Mouse (Mus musculus): Measurements from ENCODE around the gene Sema3b. TPM values are rescaled to one million over a fixed set of nuclear protein-coding genes. Genes with fewer than 3 reads are reported as not detected.
A peak's percentile ranks its signal among the peaks of the same experiment; 100 is the strongest.
"Not testable (repeated sequence)": the region's sequence is repeated elsewhere in the genome, so short reads cannot be mapped to it uniquely, and the experiment has no call there.

Sema3b gene
- polyA plus RNA-seq, 1 experiment from 2014 or later: 37.1 TPM

DNA sequence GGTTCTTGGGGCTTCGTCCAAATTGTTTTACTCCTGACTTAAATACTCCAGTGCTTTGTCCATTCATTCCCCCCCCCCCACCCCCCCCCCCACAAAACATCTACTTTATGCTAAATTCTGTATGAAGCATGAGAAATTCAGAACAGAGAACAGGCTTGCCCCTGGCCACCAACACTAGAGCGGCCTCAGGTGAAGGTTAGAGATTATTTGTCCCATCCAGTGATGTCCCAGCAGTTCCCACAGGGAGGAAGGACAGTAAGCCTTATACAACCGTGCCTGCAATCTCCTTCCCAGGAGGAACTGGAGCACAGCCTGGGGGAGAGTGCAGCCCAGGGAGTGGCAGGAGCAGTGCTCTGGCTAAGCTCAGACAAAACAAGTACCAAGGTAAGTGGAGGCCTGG lies 30.4 kb downstream of the Sema3b start, which contains the start of gene Naa80:
TSS of gene Naa80 (plus strand) at position 301 of the 400 bp plus-strand sequence.
- Histone ChIP-seq H3K4me1 (replicated peaks; ENCODE audit: control insufficient read depth, insufficient read depth, low read length) (0 out of 2 replicates have a peak, but pooled peaks cover 5% of the 10 kb centered on the region), H3K27me3 (replicated peaks; ENCODE audit: control insufficient read depth, insufficient read depth, low read length) (no peaks in the 10 kb centered on the region), H3K36me3 (ENCODE audit: control insufficient read depth, insufficient read depth) (peaks cover 13% of the 10 kb centered on the region), H3K4me2 (replicated peaks; ENCODE audit: low read depth) (peak within 1 kb of the TSS; percentile 91; the same call in 1 of the 2 replicates), H3K9me3 (ENCODE audit: control insufficient read depth) (no peaks in the 10 kb centered on the region), H3K4me3 (ENCODE audit: low read depth, low read length) (no peak within 1 kb of the TSS), H3K27ac (ENCODE audit: low read depth, low read length) (no peak within 1 kb of the TSS; the same call in 1 of the 2 replicates), H3K9ac (ENCODE audit: low read depth, low read length) (no peak within 1 kb of the TSS)
- no peak for TF ChIP-seq CTCF (IDR thresholded peaks at IDR 0.05; ENCODE audit: low read depth)
- no peak for ATAC-seq
- 72% methylated on average over 3 of the region's 3 CpGs for WGBS

DNA sequence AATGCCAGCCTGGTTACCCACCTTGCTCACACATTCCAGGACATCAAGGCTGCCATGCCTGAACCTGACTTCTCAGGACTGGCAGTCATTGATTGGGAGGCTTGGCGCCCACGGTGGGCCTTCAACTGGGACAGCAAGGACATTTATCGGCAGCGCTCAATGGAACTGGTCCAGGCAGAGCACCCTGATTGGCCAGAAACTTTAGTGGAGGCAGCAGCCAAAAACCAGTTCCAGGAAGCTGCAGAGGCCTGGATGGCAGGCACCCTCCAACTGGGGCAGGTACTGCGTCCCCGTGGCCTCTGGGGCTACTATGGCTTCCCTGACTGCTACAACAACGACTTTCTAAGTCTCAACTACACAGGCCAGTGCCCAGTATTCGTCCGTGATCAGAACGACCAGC lies 31.2 kb downstream of the Sema3b start:
- no peak for TF ChIP-seq CTCF (IDR thresholded peaks at IDR 0.05; ENCODE audit: low read depth)
- no peak for ATAC-seq
- Histone ChIP-seq H3K4me2 (replicated peaks; ENCODE audit: low read depth) (no peak overlapping the region; the same call in 1 of the 2 replicates), H3K27me3 (replicated peaks; ENCODE audit: control insufficient read depth, insufficient read depth, low read length) (no peaks in the 10 kb centered on the region), H3K9me3 (ENCODE audit: control insufficient read depth) (no peaks in the 10 kb centered on the region), H3K9ac (ENCODE audit: low read depth, low read length) (no peak overlapping the region), H3K36me3 (ENCODE audit: control insufficient read depth, insufficient read depth) (peaks cover 10% of the 10 kb centered on the region; the same call in 1 of the 2 replicates), H3K4me1 (replicated peaks; ENCODE audit: control insufficient read depth, insufficient read depth, low read length) (0 out of 2 replicates have a peak, but pooled peaks cover 5% of the 10 kb centered on the region), H3K4me3 (ENCODE audit: low read depth, low read length) (no peak overlapping the region), H3K27ac (ENCODE audit: low read depth, low read length) (no peak overlapping the region; the same call in 1 of the 2 replicates)
- WGBS: 90% methylated on average over 10 of the region's 10 CpGs

DNA sequence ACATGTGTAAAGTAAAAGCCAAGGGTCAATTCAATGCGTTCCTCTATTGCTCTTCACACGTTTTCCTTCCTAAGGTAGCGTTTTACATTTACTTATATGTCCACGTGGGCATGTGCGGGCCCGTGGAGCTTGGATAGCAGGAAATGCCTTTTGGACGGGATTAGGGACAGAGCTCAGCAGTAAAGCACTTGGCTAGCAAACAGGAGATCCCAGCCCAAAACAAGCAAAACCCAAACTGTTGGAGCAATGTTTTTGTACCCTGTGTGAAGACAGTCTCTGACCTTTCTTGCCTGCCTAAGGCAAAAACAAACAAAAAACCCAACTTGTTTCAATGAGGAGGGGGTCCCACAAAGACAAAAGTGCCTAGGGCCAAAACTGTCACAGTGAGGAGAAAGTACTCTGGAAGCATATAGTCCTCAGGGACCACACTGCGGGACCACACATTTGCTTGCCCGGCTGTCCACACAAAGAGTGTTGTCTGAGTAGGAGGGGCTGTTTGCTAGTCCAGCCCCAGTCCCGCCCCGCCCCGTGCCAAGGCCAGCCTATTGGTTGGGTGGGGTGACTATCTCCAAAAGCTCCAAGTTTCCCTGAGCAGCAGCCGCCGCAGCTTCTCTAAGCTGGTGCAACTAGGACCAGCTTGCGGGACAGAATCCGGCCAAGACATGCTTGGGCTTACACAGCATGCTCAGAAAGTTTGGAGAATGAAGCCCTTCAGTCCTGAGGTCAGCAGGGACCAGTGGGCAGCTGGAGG lies 32.5 kb downstream of the Sema3b start, which contains the start of gene Hyal1:
TSS of gene Hyal1 (plus strand) at position 571 of the 751 bp plus-strand sequence.
- ATAC-seq: peak; percentile 52
- Histone ChIP-seq H3K9me3 (ENCODE audit: control insufficient read depth) (no peaks in the 10 kb centered on the region), H3K4me3 (ENCODE audit: low read depth, low read length) (peak within 1 kb of the TSS; percentile 31), H3K36me3 (ENCODE audit: control insufficient read depth, insufficient read depth) (peaks cover 19% of the 10 kb centered on the region; the same call in 1 of the 2 replicates), H3K9ac (ENCODE audit: low read depth, low read length) (peak within 1 kb of the TSS; percentile 8; the same call in 1 of the 2 replicates), H3K27ac (ENCODE audit: low read depth, low read length) (peak within 1 kb of the TSS; percentile 55), H3K27me3 (replicated peaks; ENCODE audit: control insufficient read depth, insufficient read depth, low read length) (no peaks in the 10 kb centered on the region), H3K4me2 (replicated peaks; ENCODE audit: low read depth) (peak within 1 kb of the TSS; percentile 59), H3K4me1 (replicated peaks; ENCODE audit: control insufficient read depth, insufficient read depth, low read length) (peaks cover 9% of the 10 kb centered on the region)
- 9% methylated on average over 16 of the region's 16 CpGs for WGBS
- TF ChIP-seq CTCF (IDR thresholded peaks at IDR 0.05; ENCODE audit: low read depth): no peak

DNA sequence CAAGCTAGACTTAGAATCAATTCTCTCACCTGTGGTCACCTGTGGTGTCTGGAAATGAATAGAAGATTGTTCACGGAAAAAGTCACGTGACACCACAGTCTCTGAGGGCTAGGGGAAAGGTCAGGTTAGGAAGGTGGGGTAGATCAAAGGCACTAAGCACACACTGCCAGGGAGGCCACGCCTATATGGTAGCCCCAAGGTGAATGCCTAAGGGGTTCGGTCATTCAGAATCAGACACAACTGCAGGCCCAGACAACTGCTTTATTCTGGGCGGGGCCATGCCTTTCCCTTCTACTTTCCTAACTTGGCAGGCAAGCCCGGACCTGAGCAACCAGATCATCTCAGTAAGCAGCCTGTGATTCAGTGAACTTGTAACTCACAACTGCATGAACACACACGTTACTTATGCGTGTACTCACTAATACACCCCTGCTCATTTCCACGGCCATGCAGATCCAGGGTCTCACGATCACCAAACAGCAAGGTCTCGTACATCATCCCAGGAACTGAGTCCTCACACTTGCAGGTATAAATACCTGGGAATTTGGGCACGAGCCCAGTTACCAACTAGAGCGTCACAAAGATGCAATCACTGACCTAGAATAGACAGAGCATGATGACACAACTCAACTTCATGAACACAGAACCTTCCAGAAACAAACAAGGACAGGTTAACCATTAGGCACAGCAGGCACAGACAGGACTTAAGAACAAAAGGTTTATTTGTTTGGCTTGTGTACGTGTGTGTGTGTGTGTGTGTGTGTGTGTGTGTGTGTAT lies 33.3 kb downstream of the Sema3b start:
- Histone ChIP-seq H3K27me3 (replicated peaks; ENCODE audit: control insufficient read depth, insufficient read depth, low read length) (no peaks in the 10 kb centered on the region), H3K4me1 (replicated peaks; ENCODE audit: control insufficient read depth, insufficient read depth, low read length) (peaks cover 11% of the 10 kb centered on the region), H3K9me3 (ENCODE audit: control insufficient read depth) (no peaks in the 10 kb centered on the region), H3K4me2 (replicated peaks; ENCODE audit: low read depth) (peak overlapping the region; percentile 59; the same call in 1 of the 2 replicates), H3K4me3 (ENCODE audit: low read depth, low read length) (no peak overlapping the region), H3K36me3 (ENCODE audit: control insufficient read depth, insufficient read depth) (peaks cover 24% of the 10 kb centered on the region; the same call in 1 of the 2 replicates), H3K9ac (ENCODE audit: low read depth, low read length) (no peak overlapping the region), H3K27ac (ENCODE audit: low read depth, low read length) (peak overlapping the region; percentile 55)
- TF ChIP-seq CTCF (IDR thresholded peaks at IDR 0.05; ENCODE audit: low read depth): no peak
- peak; percentile 77 for ATAC-seq
- 43% methylated on average over 14 of the region's 14 CpGs for WGBS

DNA sequence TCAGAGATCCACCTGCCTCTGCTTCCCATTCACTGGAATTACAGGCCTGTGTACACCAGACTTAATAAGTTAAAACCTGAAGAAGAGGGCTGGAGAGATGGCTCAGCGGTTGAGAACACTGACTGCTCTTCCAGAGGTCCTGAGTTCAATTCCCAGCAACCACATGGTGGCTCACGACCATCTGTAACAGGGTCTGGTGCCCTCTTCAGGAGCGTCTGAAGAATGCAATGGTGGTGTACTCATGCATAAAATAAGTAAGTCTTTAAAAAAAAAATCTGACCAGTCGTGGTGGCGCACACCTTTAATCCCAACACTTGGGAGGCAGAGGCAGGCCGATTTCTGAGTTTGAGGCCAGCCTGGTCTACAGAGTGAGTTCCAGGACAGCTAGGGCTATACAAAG lies 35.3 kb downstream of the Sema3b start:
- H3K9me3 ChIP-seq (ENCODE audit: control insufficient read depth); H3K9ac ChIP-seq (ENCODE audit: low read depth, low read length); H3K4me3 ChIP-seq (ENCODE audit: low read depth, low read length); H3K27me3 ChIP-seq (replicated peaks; ENCODE audit: control insufficient read depth, insufficient read depth, low read length); ATAC-seq; H3K27ac ChIP-seq (ENCODE audit: low read depth, low read length); H3K4me2 ChIP-seq (replicated peaks; ENCODE audit: low read depth): not testable (repeated sequence)
- peak; percentile 42 for TF ChIP-seq CTCF (IDR thresholded peaks at IDR 0.05; ENCODE audit: low read depth)
- 81% methylated on average over 6 of the region's 6 CpGs for WGBS
- H3K36me3 ChIP-seq (ENCODE audit: control insufficient read depth, insufficient read depth): peaks cover 24% of the 10 kb centered on the region; the same call in 1 of the 2 replicates
- H3K4me1 ChIP-seq (replicated peaks; ENCODE audit: control insufficient read depth, insufficient read depth, low read length): peaks cover 13% of the 10 kb centered on the region

DNA sequence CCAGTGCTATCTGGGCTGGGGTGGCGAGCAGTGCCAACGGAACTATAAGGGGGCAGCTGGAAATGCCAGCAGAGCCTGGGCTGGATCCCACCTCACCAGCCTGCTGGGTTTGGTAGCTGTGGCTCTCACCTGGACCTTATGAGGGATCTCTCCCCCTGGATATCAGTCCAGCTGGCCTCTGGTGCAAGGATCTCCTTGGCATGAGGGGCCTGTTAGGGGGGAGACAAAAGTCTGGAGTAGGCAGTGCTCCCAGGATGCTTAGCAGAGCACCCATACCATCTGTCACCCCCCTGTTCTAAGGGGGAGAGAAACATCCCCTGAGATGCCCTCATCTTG lies 36.7 kb downstream of the Sema3b start:
- Histone ChIP-seq H3K4me1 (replicated peaks; ENCODE audit: control insufficient read depth, insufficient read depth, low read length) (peaks cover 16% of the 10 kb centered on the region), H3K4me2 (replicated peaks; ENCODE audit: low read depth) (peak overlapping the region; percentile 81; the same call in 1 of the 2 replicates), H3K36me3 (ENCODE audit: control insufficient read depth, insufficient read depth) (peaks cover 24% of the 10 kb centered on the region; the same call in 1 of the 2 replicates), H3K9me3 (ENCODE audit: control insufficient read depth) (no peaks in the 10 kb centered on the region), H3K27me3 (replicated peaks; ENCODE audit: control insufficient read depth, insufficient read depth, low read length) (no peaks in the 10 kb centered on the region), H3K9ac (ENCODE audit: low read depth, low read length) (no peak overlapping the region), H3K27ac (ENCODE audit: low read depth, low read length) (peak overlapping the region; percentile 84), H3K4me3 (ENCODE audit: low read depth, low read length) (no peak overlapping the region)
- WGBS: 93% methylated on average over 2 of the region's 2 CpGs
- no peak for ATAC-seq
- no peak for TF ChIP-seq CTCF (IDR thresholded peaks at IDR 0.05; ENCODE audit: low read depth)

Data from intestine, postnatal 0 days (tissue).